Mouse (Mus musculus): ENCODE data around the gene Cks1b. TPM values are rescaled to one million over a fixed set of nuclear protein-coding genes. Genes with fewer than 3 reads are reported as not detected.

Gene Cks1b
- polyA plus RNA-seq, 1 experiment from 2014 or later, result 310 TPM

GRCm38 (mm10) chr3:89410864-89411263 is 7.3 kb downstream of the Cks1b start:
- H3K27me3 ChIP-seq (replicated peaks), result no peaks in the 10 kb centered on the region
- H3K9ac ChIP-seq, result peak overlapping the region; percentile 78
- peak overlapping the region; percentile 80 for H3K4me2 ChIP-seq
- 67% methylated on average over 10 of the region's 10 CpGs for WGBS (ENCODE audit: insufficient replicate concordance)
- H3K27ac ChIP-seq, result peak overlapping the region; percentile 59
- H3K9me3 ChIP-seq (replicated peaks), result 0 out of 2 replicates have a peak, but pooled peaks cover 4% of the 10 kb centered on the region
- peak overlapping the region; percentile 71 for H3K4me3 ChIP-seq
- peaks cover 57% of the 10 kb centered on the region for H3K36me3 ChIP-seq
- peaks cover 33% of the 10 kb centered on the region for H3K4me1 ChIP-seq
- ATAC-seq, result no peak

- peaks cover 31% of the 10 kb centered on the region for H3K4me1 ChIP-seq
- H3K27me3 ChIP-seq (replicated peaks), result no peaks in the 10 kb centered on the region
- H3K9ac ChIP-seq, result no peak overlapping the region
- no peak for ATAC-seq
- no peak overlapping the region for H3K27ac ChIP-seq
- peaks cover 57% of the 10 kb centered on the region for H3K36me3 ChIP-seq
- WGBS (ENCODE audit: insufficient replicate concordance), result 84% methylated on average over 3 of the region's 3 CpGs
- no peak overlapping the region for H3K4me2 ChIP-seq
- 0 out of 2 replicates have a peak, but pooled peaks cover under 1% of the 10 kb centered on the region for H3K9me3 ChIP-seq (replicated peaks)
- no peak overlapping the region for H3K4me3 ChIP-seq
Measured at GRCm38 (mm10) chr3:89409701-89410100, 8.5 kb downstream of the Cks1b start.

- WGBS (ENCODE audit: insufficient replicate concordance), result 73% methylated on average over 16 of the region's 16 CpGs
- H3K9me3 ChIP-seq (replicated peaks), result no peaks in the 10 kb centered on the region
Measured at GRCm38 (mm10) chr3:89408448-89408847, 9.7 kb downstream of the Cks1b start.

GRCm38 (mm10) chr3:89406887-89407286 is 11.3 kb downstream of the Cks1b start:
- no peak for ATAC-seq
- Histone ChIP-seq H3K27ac (no peak overlapping the region; the same call in 1 of the 2 replicates), H3K4me3 (no peak overlapping the region), H3K9me3 (replicated peaks) (no peaks in the 10 kb centered on the region), H3K4me1 (peaks cover 28% of the 10 kb centered on the region), H3K27me3 (replicated peaks) (no peaks in the 10 kb centered on the region), H3K9ac (no peak overlapping the region), H3K4me2 (no peak overlapping the region), H3K36me3 (peaks cover 67% of the 10 kb centered on the region)
- 87% methylated on average over 6 of the region's 6 CpGs for WGBS (ENCODE audit: insufficient replicate concordance)

More at GRCm38 (mm10) chr3:89408448-89408847, 9.7 kb downstream of the Cks1b start:
- Histone ChIP-seq H3K27ac (no peak overlapping the region), H3K4me1 (peaks cover 31% of the 10 kb centered on the region), H3K36me3 (peaks cover 58% of the 10 kb centered on the region), H3K4me2 (no peak overlapping the region), H3K4me3 (no peak overlapping the region), H3K9ac (no peak overlapping the region), H3K27me3 (replicated peaks) (no peaks in the 10 kb centered on the region)
- no peak for ATAC-seq

- no peaks in the 10 kb centered on the region for H3K9me3 ChIP-seq (replicated peaks)
- no peak for ATAC-seq
- H3K9ac ChIP-seq, result no peak within 1 kb of the TSS
Measured at GRCm38 (mm10) chr3:89402693-89403092, 15.5 kb downstream of the Cks1b start, which contains the start of gene Lenep. Lenep (minus strand) TSS chr3:89402793.

GRCm38 (mm10) chr3:89401329-89401728 is 16.9 kb downstream of the Cks1b start:
- ATAC-seq, result no peak
- no peak overlapping the region for H3K9ac ChIP-seq
- H3K9me3 ChIP-seq (replicated peaks), result no peaks in the 10 kb centered on the region
- H3K27me3 ChIP-seq (replicated peaks), result no peaks in the 10 kb centered on the region
- H3K4me2 ChIP-seq, result no peak overlapping the region
- WGBS (ENCODE audit: insufficient replicate concordance), result 76% methylated on average over 7 of the region's 7 CpGs
- peaks cover 62% of the 10 kb centered on the region for H3K36me3 ChIP-seq
- no peak overlapping the region for H3K4me3 ChIP-seq
- H3K4me1 ChIP-seq, result peaks cover 10% of the 10 kb centered on the region
- H3K27ac ChIP-seq, result no peak overlapping the region

More at GRCm38 (mm10) chr3:89402693-89403092, 15.5 kb downstream of the Cks1b start, which contains the start of gene Lenep:
- Histone ChIP-seq H3K4me2 (no peak within 1 kb of the TSS), H3K4me3 (no peak within 1 kb of the TSS), H3K36me3 (peaks cover 73% of the 10 kb centered on the region), H3K27me3 (replicated peaks) (no peaks in the 10 kb centered on the region), H3K4me1 (0 out of 2 replicates have a peak, but pooled peaks cover 3% of the 10 kb centered on the region), H3K27ac (no peak within 1 kb of the TSS)
- WGBS (ENCODE audit: insufficient replicate concordance), result 76% methylated on average over 5 of the region's 5 CpGs

GRCm38 (mm10) chr3:89396654-89397005 is 21.6 kb downstream of the Cks1b start:
- Histone ChIP-seq H3K4me2 (peak overlapping the region; percentile 98), H3K27me3 (replicated peaks) (peaks cover 15% of the 10 kb centered on the region), H3K9me3 (replicated peaks) (no peaks in the 10 kb centered on the region), H3K9ac (peak overlapping the region; percentile 81), H3K27ac (no peak overlapping the region), H3K36me3 (peaks cover 19% of the 10 kb centered on the region), H3K4me1 (peaks cover 55% of the 10 kb centered on the region), H3K4me3 (peak overlapping the region; percentile 63)
- ATAC-seq, result no peak
- 3% methylated on average over 4 of the region's 4 CpGs for WGBS (ENCODE audit: insufficient replicate concordance)

GRCm38 (mm10) chr3:89395806-89396653 is 22.2 kb downstream of the Cks1b start:
- peak overlapping the region; percentile 98 for H3K4me2 ChIP-seq
- peaks cover 21% of the 10 kb centered on the region for H3K27me3 ChIP-seq (replicated peaks)
- H3K4me1 ChIP-seq, result peaks cover 61% of the 10 kb centered on the region
- peak overlapping the region; percentile 63 for H3K4me3 ChIP-seq
- H3K9ac ChIP-seq, result peak overlapping the region; percentile 81
- ATAC-seq, result no peak
- peaks cover 14% of the 10 kb centered on the region; the same call in 1 of the 2 replicates for H3K36me3 ChIP-seq
- H3K27ac ChIP-seq, result peak overlapping the region; percentile 36; the same call in 1 of the 2 replicates
- WGBS (ENCODE audit: insufficient replicate concordance), result under 1% methylated on average over 44 of the region's 44 CpGs
- no peaks in the 10 kb centered on the region for H3K9me3 ChIP-seq (replicated peaks)

GRCm38 (mm10) chr3:89395419-89395805 is 22.8 kb downstream of the Cks1b start:
- Histone ChIP-seq H3K27ac (peak overlapping the region; percentile 85; the same call in 1 of the 2 replicates), H3K27me3 (replicated peaks) (peaks cover 27% of the 10 kb centered on the region), H3K9me3 (replicated peaks) (no peaks in the 10 kb centered on the region), H3K4me3 (peak overlapping the region; percentile 63), H3K36me3 (peaks cover 14% of the 10 kb centered on the region; the same call in 1 of the 2 replicates), H3K4me2 (peak overlapping the region; percentile 98), H3K4me1 (peaks cover 67% of the 10 kb centered on the region), H3K9ac (peak overlapping the region; percentile 81)
- ATAC-seq, result no peak
- WGBS (ENCODE audit: insufficient replicate concordance), result 3% methylated on average over 10 of the region's 10 CpGs

- H3K27me3 ChIP-seq (replicated peaks), result peaks cover 31% of the 10 kb centered on the region
- H3K4me3 ChIP-seq, result peak overlapping the region; percentile 63
- peak; percentile 19 for ATAC-seq
- H3K9me3 ChIP-seq (replicated peaks), result no peaks in the 10 kb centered on the region
- WGBS (ENCODE audit: insufficient replicate concordance), result under 1% methylated on average over 11 of the region's 12 CpGs
- H3K36me3 ChIP-seq, result peaks cover 9% of the 10 kb centered on the region; the same call in 1 of the 2 replicates
- H3K4me1 ChIP-seq, result peaks cover 72% of the 10 kb centered on the region
- peak overlapping the region; percentile 98 for H3K4me2 ChIP-seq
- H3K27ac ChIP-seq, result peak overlapping the region; percentile 85
- H3K9ac ChIP-seq, result peak overlapping the region; percentile 81
Measured at GRCm38 (mm10) chr3:89394894-89395256, 23.3 kb downstream of the Cks1b start.

GRCm38 (mm10) chr3:89394006-89394893 is 23.9 kb downstream of the Cks1b start, which contains the start of gene Zbtb7b:
Zbtb7b (minus strand) TSS chr3:89394776.
- Histone ChIP-seq H3K36me3 (0 out of 2 replicates have a peak, but pooled peaks cover 2% of the 10 kb centered on the region), H3K4me1 (peaks cover 79% of the 10 kb centered on the region), H3K27ac (peak within 1 kb of the TSS; percentile 85), H3K9me3 (replicated peaks) (no peaks in the 10 kb centered on the region), H3K4me3 (peak within 1 kb of the TSS; percentile 63), H3K4me2 (peak within 1 kb of the TSS; percentile 98), H3K27me3 (replicated peaks) (peaks cover 31% of the 10 kb centered on the region), H3K9ac (peak within 1 kb of the TSS; percentile 81)
- under 1% methylated on average over 40 of the region's 42 CpGs for WGBS (ENCODE audit: insufficient replicate concordance)
- peak; percentile 50 for ATAC-seq
